Mouse (Mus musculus): Measurements from ENCODE around the gene BC051142.
"Not testable (repeated sequence)": the region's sequence is repeated elsewhere in the genome, so short reads cannot be mapped to it uniquely, and the experiment has no call there.

The BC051142 gene

GRCm38 (mm10) chr17:34398058-34398710, 436 bp upstream of the BC051142 start:
- peak; percentile 48 for DNase-seq (ENCODE audit: low read depth, low spot score)

- no peak for DNase-seq (ENCODE audit: low read depth, low spot score)
Observed at GRCm38 (mm10) chr17:34399394-34399715, 735 bp downstream of the BC051142 start.

GRCm38 (mm10) chr17:34411117-34411516, 12.5 kb downstream of the BC051142 start:
- no peak for DNase-seq (ENCODE audit: low read depth, low spot score)

GRCm38 (mm10) chr17:34420014-34420413, 21.4 kb downstream of the BC051142 start:
- no peak for DNase-seq (ENCODE audit: low read depth, low spot score)

- no peak for DNase-seq (ENCODE audit: low read depth, low spot score)
Observed at GRCm38 (mm10) chr17:34427597-34427996, 29.0 kb downstream of the BC051142 start.

- no peak for DNase-seq (ENCODE audit: low read depth, low spot score)
Observed at GRCm38 (mm10) chr17:34437120-34437519, 38.5 kb downstream of the BC051142 start.

- DNase-seq (ENCODE audit: low read depth, low spot score) = no peak
Observed at GRCm38 (mm10) chr17:34437606-34438005, 39.0 kb downstream of the BC051142 start.

- DNase-seq (ENCODE audit: low read depth, low spot score) = no peak
Observed at GRCm38 (mm10) chr17:34438588-34438987, 40.0 kb downstream of the BC051142 start.

- DNase-seq (ENCODE audit: low read depth, low spot score) = no peak
Observed at GRCm38 (mm10) chr17:34439795-34440194, 41.2 kb downstream of the BC051142 start.

- DNase-seq (ENCODE audit: low read depth, low spot score) = no peak
Observed at GRCm38 (mm10) chr17:34441990-34442389, 43.4 kb downstream of the BC051142 start.

GRCm38 (mm10) chr17:34448473-34449041, 49.9 kb downstream of the BC051142 start:
- no peak for DNase-seq (ENCODE audit: low read depth, low spot score)

- DNase-seq (ENCODE audit: low read depth, low spot score) = no peak
Observed at GRCm38 (mm10) chr17:34457668-34458067, 59.0 kb downstream of the BC051142 start.

- DNase-seq (ENCODE audit: low read depth, low spot score) = no peak
Observed at GRCm38 (mm10) chr17:34459255-34459654, 60.6 kb downstream of the BC051142 start.

GRCm38 (mm10) chr17:34465906-34466305, 67.3 kb downstream of the BC051142 start:
- not testable (repeated sequence) for DNase-seq (ENCODE audit: low read depth, low spot score)

- DNase-seq (ENCODE audit: low read depth, low spot score) = no peak
Observed at GRCm38 (mm10) chr17:34470491-34470890, 71.9 kb downstream of the BC051142 start.

- no peak for DNase-seq (ENCODE audit: low read depth, low spot score)
Observed at GRCm38 (mm10) chr17:34475060-34475459, 76.4 kb downstream of the BC051142 start.

- no peak for DNase-seq (ENCODE audit: low read depth, low spot score)
Observed at GRCm38 (mm10) chr17:34476427-34476826, 77.8 kb downstream of the BC051142 start.

- DNase-seq (ENCODE audit: low read depth, low spot score) = not testable (repeated sequence)
Observed at GRCm38 (mm10) chr17:34477238-34478013, 78.8 kb downstream of the BC051142 start, which contains the start of gene Btnl4. Btnl4 (minus strand) TSS chr17:34477318.

- no peak for DNase-seq (ENCODE audit: low read depth, low spot score)
Observed at GRCm38 (mm10) chr17:34492796-34493195, 94.2 kb downstream of the BC051142 start.

GRCm38 (mm10) chr17:34495156-34495555, 96.5 kb downstream of the BC051142 start:
- not testable (repeated sequence) for DNase-seq (ENCODE audit: low read depth, low spot score)

- no peak for DNase-seq (ENCODE audit: low read depth, low spot score)
Observed at GRCm38 (mm10) chr17:34496539-34496938, 97.9 kb downstream of the BC051142 start.

GRCm38 (mm10) chr17:34497319-34497718, 98.7 kb downstream of the BC051142 start:
- DNase-seq (ENCODE audit: low read depth, low spot score) = not testable (repeated sequence)

GRCm38 (mm10) chr17:34497726-34498125, 99.1 kb downstream of the BC051142 start:
- not testable (repeated sequence) for DNase-seq (ENCODE audit: low read depth, low spot score)
